Mouse (Mus musculus) adrenal gland, adult 2 months (tissue): ENCODE measurements around the gene Arl5c. TPM values are rescaled to one million over a fixed set of nuclear protein-coding genes. Genes with fewer than 3 reads are reported as not detected.
"Not testable (repeated sequence)": the region's sequence is repeated elsewhere in the genome, so short reads cannot be mapped to it uniquely, and the experiment has no call there.

Experiments used
- DNase-seq: peaks from one replicate; pipeline ENCODE4 v3.0.0; 2021
- microRNA-seq, 2 experiments: library from miRNA; unstranded; fragments of <30 nt; microRNA quantifications; one replicate each; pipeline ENCODE4 v1.2.0; 2021
- polyA plus RNA-seq: library from polyadenylated mRNA; depleted of rRNA; stranded (reverse); fragments of >200 nt; gene quantifications from 2 replicates; pipeline ENCODE4 v1.2.3, GENCODE M21; 2012; rRNA removed
- total RNA-seq, 2 experiments: library from RNA; stranded (reverse); gene quantifications; 2 replicates each; pipeline ENCODE4 v1.2.3; 2021

The Arl5c gene
- total and polyA plus RNA-seq, 3 experiments = 0.29 to 1.2 (median 0.43) TPM

DNA sequence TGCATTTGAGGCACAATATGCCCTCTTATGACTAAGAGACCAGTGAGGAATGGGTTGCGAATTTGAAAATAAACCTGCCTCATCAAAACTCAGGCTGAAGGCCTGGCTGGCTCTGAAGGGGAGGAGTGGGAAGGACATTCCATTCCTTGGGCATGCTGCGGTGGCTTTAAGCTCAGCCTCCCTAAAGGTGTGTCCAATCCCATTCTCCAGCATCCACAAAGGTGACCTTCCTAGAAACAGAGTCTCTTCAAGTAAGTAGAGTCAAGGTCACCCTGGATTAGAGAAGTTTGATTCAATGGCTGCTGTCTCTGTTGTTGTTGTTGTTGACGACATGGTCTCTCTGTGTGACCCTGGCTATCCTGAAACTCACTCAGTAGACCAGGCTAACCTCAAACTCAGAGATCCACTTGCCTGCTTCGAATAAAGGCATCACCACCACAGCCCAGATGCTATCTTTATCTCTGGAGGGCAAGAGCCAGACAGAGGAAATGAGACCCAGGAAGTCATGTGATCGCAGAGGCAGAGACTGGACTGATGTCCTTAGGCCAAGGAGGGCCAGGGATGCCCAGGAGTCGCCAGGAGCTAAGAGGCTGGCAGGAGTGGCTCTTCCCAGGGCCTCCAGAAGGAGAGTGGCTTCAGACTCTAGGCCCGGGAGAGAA, 37.2 kb downstream of the Arl5c start:
- no peak for DNase-seq

GRCm38 (mm10) chr11:97956905-97957560, 38.9 kb downstream of the Arl5c start:
- peak; percentile 68 for DNase-seq

GRCm38 (mm10) chr11:97955915-97956314, 40.1 kb downstream of the Arl5c start:
- no peak for DNase-seq

- no peak for DNase-seq
These were observed 40.7 kb downstream of the Arl5c start for GRCm38 (mm10) chr11:97955146-97955902.

DNA sequence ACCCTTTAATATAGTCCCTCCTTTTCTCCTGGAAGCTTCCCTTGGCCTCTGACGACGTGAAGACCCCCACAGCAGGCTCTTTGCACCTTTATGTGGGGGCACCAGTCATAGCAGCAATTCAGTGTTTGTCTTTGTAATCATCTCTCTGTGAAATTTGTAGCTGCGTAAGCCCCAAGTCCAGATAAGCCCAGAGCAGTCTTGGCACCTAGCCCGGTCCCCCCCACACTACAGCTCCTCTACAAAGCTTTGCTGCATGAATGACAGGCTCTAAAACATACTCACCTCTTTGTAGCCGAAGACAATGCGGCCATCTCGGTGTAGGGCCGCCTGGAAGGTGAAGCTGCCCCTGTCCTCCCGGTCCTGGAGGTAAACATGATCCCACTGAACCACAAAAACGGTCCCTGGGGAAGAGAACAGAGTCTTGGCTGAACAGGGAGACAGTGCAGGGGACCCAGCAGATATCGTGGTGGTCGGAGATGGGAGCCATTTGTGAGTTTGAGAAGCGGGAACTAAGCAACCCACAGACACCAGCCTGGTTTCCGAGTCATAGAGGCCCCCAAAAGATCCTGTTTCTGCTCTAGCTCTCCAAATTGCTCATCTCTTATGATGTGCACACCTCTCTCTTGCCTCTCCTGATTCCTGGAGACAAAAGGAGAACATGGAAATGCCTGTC, 41.4 kb downstream of the Arl5c start:
- no peak for DNase-seq

DNA sequence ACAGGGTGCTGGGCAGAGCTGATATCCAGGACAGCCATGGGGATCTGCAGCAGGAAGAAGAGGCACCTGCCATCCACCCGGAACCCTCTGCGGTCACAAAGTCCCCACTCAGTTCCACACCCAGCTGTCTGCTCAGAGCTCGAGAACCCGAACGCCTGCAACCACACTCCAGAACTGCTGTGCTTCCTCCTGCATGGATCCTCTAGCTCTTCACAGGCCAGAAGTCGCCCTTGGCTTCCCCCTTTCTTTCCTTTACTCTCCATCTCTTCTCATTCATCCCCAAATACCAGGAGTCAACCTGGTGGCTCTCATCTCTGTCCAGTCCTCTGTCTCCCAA, 42.1 kb downstream of the Arl5c start:
- DNase-seq = no peak

GRCm38 (mm10) chr11:97953179-97953938, 42.6 kb downstream of the Arl5c start:
- no peak for DNase-seq

- no peak for DNase-seq
These were observed 43.5 kb downstream of the Arl5c start for GRCm38 (mm10) chr11:97952367-97953006.

DNA sequence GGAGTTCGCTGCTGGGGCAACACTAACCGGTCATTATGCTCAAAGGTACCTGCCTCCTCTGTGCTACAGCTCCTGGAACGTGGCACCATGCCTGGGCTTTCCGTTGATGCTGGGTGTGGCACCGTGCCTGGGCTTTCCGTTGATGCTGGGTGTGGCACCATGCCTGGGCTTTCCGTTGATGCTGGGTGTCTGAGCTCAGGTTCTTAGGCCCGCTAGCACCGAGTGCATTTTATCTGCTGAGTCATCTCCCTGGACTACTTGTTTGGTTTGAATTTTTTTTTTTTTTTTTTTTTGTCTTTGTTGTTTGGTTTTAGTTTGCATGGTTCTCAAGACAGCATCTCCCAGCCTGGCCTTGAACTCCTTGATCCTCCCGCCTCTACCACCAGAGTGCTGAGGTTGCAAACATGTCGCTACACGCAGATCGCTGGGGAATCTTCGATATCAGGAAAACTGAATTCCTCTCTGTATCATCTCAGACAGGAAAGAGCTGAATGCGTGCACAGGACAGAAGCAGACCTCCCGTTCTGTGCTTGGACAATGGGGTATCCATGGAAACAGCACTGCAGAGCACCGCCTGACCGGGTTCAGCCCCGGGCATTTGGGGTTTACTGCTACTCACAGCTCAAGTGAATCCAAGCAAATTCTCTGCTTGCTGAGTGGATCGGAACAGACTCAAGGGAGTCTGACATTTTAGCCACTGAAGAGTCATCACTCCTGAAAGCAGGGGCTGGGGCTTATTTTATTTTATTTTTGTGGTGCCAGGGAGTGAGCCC, 46.1 kb downstream of the Arl5c start:
- DNase-seq = peak; percentile 48

GRCm38 (mm10) chr11:97947426-97947825, 48.6 kb downstream of the Arl5c start:
- no peak for DNase-seq

- DNase-seq = not testable (repeated sequence)
These were observed 50.2 kb downstream of the Arl5c start for GRCm38 (mm10) chr11:97945738-97946289.

DNA sequence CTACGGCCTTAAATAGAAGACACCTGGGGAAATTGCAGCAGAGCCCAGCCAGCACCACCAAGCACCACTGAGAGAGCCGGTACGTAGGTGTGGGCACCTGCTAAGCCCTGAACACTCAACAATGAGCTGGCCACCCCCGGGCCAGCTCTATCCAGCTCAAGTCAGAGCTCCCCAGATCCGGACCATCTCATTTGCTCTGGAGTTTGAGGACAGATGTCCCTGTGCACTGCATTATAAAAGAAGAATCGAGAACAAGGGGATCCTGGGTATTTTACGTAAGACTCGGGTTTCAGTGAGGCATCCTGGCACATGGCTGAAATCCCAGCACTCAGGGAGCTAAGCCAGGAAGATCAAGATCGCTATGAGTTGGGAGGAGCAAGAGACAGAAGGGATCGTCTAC, 51.0 kb downstream of the Arl5c start:
- DNase-seq = no peak

DNA sequence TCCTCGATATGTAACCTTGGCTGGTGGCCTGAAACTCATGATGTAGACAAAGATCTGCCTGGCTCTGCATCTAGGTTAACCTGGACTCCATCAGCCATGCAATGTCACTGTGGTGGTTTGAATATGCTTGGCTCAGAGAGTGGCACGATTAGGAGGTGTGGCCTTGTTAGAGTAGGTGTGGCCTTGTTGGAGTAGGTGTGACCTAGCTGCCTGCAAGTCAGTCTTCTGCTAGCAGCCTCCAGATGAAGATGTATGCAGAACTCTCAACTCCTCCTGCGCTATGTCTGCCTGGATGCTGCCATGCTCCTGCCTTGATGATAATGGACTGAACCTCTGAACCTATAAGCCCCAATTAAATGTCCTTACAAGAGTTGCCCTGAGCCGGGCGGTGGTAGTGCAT, 52.7 kb downstream of the Arl5c start:
- no peak for DNase-seq

DNA sequence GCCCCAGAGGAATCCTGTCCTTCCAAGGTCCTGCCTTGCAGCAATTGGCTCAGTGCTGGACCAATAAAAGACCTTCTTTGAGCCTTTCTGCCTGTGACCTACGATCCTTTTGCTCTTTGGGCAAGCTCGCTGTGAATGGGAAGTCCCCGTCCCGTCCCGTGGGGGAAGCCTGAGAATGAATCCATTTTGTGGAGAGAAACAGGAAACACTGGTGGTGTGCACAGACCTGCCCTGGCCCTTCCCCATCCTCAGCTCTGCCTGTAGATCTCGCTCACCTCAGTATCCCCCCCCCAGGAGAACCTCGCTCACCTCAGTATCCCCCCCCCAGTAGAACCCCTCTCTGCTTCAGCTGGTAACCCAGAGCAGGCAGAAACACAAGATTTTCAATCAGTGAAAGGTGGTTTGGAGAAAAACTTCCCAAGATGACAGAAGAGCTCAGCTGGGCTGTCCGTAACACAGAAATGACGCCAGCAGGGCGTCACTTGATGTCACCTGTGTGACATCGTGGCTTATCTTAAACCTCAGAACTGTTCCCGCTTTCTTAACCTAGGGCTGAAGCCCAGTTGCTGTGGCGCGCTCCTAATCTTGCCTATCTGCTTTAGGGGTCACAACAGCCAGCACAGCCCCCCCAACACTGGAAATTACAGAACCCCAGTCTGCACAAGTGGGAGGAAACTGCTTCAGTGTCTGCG, 53.4 kb downstream of the Arl5c start:
- no peak for DNase-seq

Small RNAs within 50 kb of the gene (microRNA-seq; reads per million reads assigned to microRNA genes)
- 0 reads per million in 2 experiments for gene Gm22461
- 0 reads per million in 2 experiments for gene Gm27597

Other genes starting within 250 kb of the Arl5c start
- gene Cwc25, start 229.6 kb downstream of the Arl5c start, total RNA-seq = 10 to 100 TPM; 17.5 to 28.9 TPM
- 5.1 and 6.5 TPM in 2 replicates for gene Cwc25, start 229.6 kb downstream of the Arl5c start, polyA plus RNA-seq
- under 1 TPM in 1 of 2 experiments, not detected in 1; 0.49 TPM for gene 1700001P01Rik, start 220.3 kb downstream of the Arl5c start, total RNA-seq
- not detected in 2 replicates for gene 1700001P01Rik, start 220.3 kb downstream of the Arl5c start, polyA plus RNA-seq
- gene Rpl23, start 213.7 kb downstream of the Arl5c start, total RNA-seq = 100 to 1,000 TPM; 700 to 846 TPM
- 13.7 and 14.2 TPM in 2 replicates for gene Rpl23, start 213.7 kb downstream of the Arl5c start, polyA plus RNA-seq
- 100 to 1,000 TPM; 118 to 172 TPM for gene Lasp1, start 197.2 kb downstream of the Arl5c start, total RNA-seq
- gene Lasp1, start 197.2 kb downstream of the Arl5c start, polyA plus RNA-seq = 127 and 138 TPM in 2 replicates
- gene B230217C12Rik, start 155.4 kb downstream of the Arl5c start, total RNA-seq = 1 to 10 TPM; 2.9 to 4.6 TPM
- 1.8 and 2.5 TPM in 2 replicates for gene B230217C12Rik, start 155.4 kb downstream of the Arl5c start, polyA plus RNA-seq
- gene Fbxo47, start 112.0 kb downstream of the Arl5c start, total RNA-seq = 1 to 10 TPM in 1 of 2 experiments, under 1 TPM in 1; 0.78 to 1.0 TPM
- gene Fbxo47, start 112.0 kb downstream of the Arl5c start, polyA plus RNA-seq = 0.21 TPM in 1 of 2 replicates, not detected in the other
- gene Plxdc1, start 9.7 kb downstream of the Arl5c start, total RNA-seq = 10 to 100 TPM; 17.5 to 22.2 TPM
- 11.0 and 13.7 TPM in 2 replicates for gene Plxdc1, start 9.7 kb downstream of the Arl5c start, polyA plus RNA-seq
- gene Cacnb1, start 26.9 kb upstream of the Arl5c start, total RNA-seq = 1 to 10 TPM; 6.9 to 9.6 TPM
- 14.4 and 14.5 TPM in 2 replicates for gene Cacnb1, start 26.9 kb upstream of the Arl5c start, polyA plus RNA-seq
- 1,000 to 10,000 TPM; 1,223 to 1,284 TPM for gene Rpl19, start 30.5 kb upstream of the Arl5c start, total RNA-seq
- 128 and 129 TPM in 2 replicates for gene Rpl19, start 30.5 kb upstream of the Arl5c start, polyA plus RNA-seq
- gene Stac2, start 57.3 kb upstream of the Arl5c start, total RNA-seq = 1 to 10 TPM; 3.6 to 4.0 TPM
- gene Stac2, start 57.3 kb upstream of the Arl5c start, polyA plus RNA-seq = 0.71 and 0.83 TPM in 2 replicates
- 10 to 100 TPM; 22.4 to 29.3 TPM for gene Fbxl20, start 154.2 kb upstream of the Arl5c start, total RNA-seq
- 34.6 and 36.2 TPM in 2 replicates for gene Fbxl20, start 154.2 kb upstream of the Arl5c start, polyA plus RNA-seq
- 10 to 100 TPM; 51.9 to 70.1 TPM for gene Med1, start 197.1 kb upstream of the Arl5c start, total RNA-seq
- 9.3 and 17.5 TPM in 2 replicates for gene Med1, start 197.1 kb upstream of the Arl5c start, polyA plus RNA-seq
- gene Cdk12, start 206.9 kb upstream of the Arl5c start, total RNA-seq = 10 to 100 TPM; 33.0 to 52.8 TPM
- gene Cdk12, start 206.9 kb upstream of the Arl5c start, polyA plus RNA-seq = 7.4 and 8.3 TPM in 2 replicates